Mouse (Mus musculus): ENCODE measurements around the gene Dhx38.

Dhx38 gene

GRCm38 (mm10) chr8:109565498-109566333 lies at the start of gene Dhx38, which contains the start of gene Txnl4b:
Gene Dhx38 (minus strand): TSS chr8:109565861.
Gene Txnl4b (plus strand): TSS chr8:109565892.
- peak; percentile 96 for DNase-seq

DNA sequence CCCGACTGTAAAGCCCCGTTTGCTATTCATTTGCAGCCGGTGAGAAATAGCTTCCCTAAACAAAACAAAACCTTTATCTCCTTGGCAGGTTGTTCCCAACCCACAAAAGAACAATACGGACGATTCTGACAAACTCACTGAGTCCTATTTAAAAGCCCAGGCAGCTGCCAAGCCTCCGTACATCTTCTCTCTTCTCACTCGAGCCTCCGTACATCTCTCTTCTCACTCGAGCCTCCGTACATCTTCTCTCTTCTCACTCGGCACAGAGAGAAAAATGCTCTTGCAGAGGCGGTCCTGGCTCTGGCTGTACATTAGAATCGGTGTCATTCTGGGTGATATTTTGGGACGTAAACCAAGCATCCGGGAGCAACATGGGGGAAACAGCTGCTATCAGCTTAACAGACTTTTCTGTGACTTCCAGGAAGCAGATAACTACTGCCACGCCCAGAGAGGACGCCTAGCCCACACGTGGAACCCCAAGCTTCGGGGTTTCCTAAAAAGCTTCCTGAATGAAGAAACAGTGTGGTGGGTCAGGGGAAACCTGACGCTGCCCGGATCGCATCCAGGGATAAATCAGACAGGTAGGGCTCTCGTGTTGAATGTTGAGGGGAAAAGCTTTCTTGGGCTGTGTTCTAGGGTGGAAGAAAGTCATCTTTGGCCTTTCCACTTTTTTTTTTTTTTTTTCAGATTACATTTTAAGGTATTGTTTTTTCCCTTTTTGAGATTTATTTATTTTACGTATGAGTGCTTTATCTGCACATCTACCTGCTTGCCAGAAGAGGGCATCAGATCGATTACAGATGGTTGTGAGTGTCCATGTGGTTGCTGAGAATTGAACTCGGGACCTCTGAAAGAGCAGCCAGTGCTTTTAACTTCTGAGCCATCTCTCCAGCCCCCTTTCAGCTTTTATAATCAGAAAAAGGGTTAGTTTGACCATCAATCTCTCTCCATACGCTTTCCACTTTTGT lies 48.9 kb upstream of the Dhx38 start, which contains the start of gene Pkd1l3:
Gene Pkd1l3, plus strand, starts transcription at position 275 of the 968 bp plus-strand sequence.
- peak; percentile 63 for DNase-seq

DNA sequence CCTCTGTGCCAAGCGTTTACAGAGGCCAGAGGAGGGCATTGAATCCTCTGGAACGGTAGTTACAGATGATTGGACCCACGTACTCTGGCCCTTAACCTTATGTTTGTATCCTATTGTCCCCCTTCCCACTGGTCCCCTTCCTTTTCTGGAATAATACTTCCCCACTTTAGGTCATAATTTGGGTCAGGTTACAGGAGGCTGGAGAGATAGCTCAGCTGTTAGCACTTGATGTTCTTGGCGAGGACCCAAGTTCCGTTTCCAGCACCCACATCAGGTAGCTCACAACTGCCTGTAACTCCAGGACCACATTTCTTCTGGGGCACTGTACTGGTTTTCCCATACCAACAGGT lies 43.5 kb upstream of the Dhx38 start:
- no peak for DNase-seq

DNA sequence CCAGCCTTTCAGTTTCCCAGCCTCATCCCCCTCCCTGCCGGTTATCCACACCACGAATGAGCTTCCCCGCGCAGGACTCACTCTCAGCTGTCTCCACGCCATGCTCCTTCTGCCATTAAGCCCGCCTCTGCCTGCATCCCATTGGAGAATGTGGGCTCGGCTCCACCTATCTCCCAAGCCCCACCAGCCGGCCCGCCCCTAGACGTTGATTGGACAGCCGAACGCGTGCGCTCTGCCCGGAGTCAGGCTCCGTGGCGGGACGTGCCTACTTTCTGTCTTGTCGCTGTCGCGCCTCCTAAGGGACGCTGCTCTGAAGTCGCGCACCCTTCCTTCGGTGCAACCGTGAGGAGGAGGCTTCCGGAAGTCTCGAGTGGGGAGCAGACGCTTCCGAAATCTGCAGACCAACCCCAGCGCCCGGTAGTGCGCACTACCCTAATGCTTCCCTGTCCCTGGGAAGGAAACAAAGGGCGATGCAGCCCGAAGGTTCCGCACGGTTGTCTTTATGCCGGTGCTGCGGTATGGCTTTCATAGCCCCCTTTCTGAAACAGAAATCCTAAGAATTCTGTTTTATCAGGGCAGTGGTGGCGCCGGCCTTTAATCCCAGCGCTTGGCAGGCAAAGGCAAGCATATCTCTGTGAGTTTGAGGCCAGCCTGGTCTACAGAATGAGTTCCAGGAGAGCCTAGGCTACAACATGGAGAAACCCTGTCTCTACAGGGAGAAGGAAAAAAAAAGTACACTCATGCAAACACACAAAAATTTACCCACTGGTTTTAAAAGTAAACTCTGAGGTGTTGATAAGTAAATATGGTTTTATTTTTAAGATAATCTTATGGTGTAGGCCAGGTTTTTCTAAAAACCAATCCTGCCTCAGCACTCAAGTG lies 42.9 kb upstream of the Dhx38 start, which contains the start of gene Dhodh:
Gene Dhodh, minus strand, starts transcription at position 403 of the 882 bp plus-strand sequence.
- peak; percentile 97 for DNase-seq

GRCm38 (mm10) chr8:109607650-109608049 lies 42.0 kb upstream of the Dhx38 start:
- no peak for DNase-seq

- DNase-seq, result no peak
Observed at GRCm38 (mm10) chr8:109606725-109607124, 41.1 kb upstream of the Dhx38 start.

- DNase-seq, result peak; percentile 70
Observed at GRCm38 (mm10) chr8:109595854-109596253, 30.2 kb upstream of the Dhx38 start.

GRCm38 (mm10) chr8:109593117-109593788 lies 27.6 kb upstream of the Dhx38 start:
- no peak for DNase-seq

- DNase-seq, result no peak
Observed at GRCm38 (mm10) chr8:109592164-109592563, 26.5 kb upstream of the Dhx38 start.

- no peak for DNase-seq
Observed at GRCm38 (mm10) chr8:109591367-109591766, 25.7 kb upstream of the Dhx38 start.

DNA sequence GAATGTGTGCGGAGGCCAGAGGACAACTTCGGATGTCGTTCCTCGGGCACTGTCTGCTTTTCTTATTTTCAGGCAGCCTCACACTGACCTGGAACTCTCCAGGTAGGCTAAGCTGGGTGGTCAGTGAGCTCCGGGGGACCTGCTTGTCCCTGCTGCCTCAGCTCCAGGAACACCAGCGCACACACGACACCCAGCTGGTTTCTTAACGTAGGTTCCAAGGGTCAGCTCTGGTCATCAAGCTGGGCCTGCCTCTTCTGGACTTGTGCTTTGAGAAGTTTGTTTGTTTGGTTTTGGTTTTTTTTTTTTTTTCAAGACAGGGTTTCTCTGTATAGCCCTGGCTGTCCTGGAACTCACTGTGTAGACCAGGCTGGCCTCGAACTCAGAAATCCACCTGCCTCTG lies 25.2 kb upstream of the Dhx38 start:
- DNase-seq, result no peak

- peak; percentile 34 for DNase-seq
Observed at GRCm38 (mm10) chr8:109586972-109587504, 21.4 kb upstream of the Dhx38 start.

DNA sequence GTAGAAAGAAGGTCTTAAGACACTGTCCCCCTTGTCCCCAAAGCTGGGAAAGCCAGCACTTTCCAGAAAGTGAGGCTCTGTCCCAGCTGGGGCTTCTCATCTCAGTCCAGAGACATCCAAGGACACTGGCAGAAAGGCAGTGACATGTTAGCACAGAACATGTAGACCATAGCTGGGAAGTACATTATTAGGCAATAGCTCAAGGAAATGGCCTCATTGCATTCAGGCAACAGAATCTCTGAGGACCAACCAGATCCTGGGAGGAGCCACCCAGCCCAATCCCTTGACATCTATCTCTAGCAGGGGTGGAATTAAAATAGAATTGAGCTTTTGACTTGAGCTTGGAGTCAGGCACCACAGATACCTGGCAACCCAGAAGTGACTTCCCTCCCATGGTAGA lies 20.0 kb upstream of the Dhx38 start:
- DNase-seq, result no peak

DNA sequence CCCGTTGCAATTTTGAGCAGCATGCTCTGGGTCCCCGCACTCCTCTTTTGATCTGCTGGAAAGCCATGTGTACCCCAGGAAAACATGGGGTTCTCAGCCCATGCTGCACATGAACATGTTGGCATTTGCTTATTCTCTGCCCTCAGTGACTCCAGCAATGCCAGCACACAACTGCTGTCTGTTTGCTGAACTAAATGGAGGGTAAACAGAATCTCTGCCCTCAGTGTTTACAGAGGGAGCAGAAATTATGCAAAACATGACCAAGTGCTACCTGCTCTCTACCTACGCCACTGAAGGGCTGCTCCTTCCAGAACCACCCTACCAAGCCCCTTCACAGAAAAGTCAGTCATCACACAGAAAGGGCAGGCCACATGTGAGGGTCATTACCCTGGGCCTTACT lies 19.2 kb upstream of the Dhx38 start:
- DNase-seq, result no peak

- DNase-seq, result no peak
Observed at GRCm38 (mm10) chr8:109584293-109584692, 18.6 kb upstream of the Dhx38 start.

DNA sequence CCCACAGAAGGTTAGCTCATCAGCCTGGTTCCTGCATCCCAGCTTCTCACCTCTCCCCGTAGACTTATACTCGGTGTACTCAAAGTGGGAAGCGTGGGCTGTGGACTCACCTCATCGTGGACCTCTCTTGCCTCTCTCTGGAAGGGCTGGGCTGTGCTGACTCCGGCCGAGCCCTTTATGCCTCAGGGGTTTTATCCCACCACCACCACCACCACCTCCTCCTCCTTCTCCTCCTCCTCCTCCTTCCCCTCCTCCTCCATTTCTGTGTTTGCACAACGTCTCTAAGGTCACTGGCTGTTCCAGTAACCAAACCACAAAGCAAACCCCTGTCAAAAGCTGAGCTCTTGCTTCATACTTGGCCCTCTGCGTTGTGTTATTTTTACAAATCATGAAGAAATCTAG lies 13.2 kb upstream of the Dhx38 start, which contains the start of gene Hp:
Gene Hp, minus strand, starts transcription at position 273 of the 402 bp plus-strand sequence.
- DNase-seq, result no peak

DNA sequence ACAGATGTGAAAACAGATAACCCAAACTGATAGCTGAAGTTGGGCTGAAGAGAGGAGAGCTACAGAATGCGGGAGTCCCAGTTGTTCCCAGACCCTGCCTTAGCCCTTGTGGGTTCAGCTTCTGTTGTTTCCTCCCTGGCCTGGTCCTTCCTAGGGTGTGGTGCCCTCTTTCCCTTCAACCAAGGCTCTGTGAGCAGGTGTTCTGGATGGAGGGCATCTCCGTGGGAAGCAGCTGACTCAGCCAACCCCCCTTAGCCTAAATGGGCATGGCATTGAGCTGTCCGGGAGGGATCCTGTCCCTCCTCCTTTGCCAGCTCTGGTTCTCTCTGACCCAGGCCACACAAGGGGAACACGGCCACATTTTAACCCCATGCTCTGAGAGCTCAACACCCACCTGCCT lies 10.7 kb upstream of the Dhx38 start:
- DNase-seq, result no peak

GRCm38 (mm10) chr8:109571139-109571538 lies 5.5 kb upstream of the Dhx38 start:
- no peak for DNase-seq

GRCm38 (mm10) chr8:109564766-109565165 lies 895 bp downstream of the Dhx38 start:
- no peak for DNase-seq

DNA sequence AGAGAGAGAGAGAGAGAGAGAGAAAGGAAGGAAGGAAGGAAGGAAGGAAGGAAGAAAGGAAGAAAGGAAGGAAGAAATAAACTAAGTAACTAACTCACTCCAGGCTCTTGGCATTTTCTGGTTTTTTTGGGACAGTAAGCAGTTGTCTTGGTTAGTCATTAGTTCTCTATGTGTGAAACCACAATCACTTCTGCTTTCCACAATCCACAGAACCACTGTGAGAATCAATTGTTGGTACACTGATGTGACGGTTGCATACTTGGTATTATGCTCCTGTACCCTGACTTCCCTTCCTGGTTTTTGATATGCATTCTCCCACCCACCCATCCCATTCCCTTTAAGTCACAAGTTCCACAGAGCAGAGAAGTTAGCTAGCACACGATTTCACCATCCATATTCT lies 1.8 kb downstream of the Dhx38 start:
- no peak for DNase-seq

DNA sequence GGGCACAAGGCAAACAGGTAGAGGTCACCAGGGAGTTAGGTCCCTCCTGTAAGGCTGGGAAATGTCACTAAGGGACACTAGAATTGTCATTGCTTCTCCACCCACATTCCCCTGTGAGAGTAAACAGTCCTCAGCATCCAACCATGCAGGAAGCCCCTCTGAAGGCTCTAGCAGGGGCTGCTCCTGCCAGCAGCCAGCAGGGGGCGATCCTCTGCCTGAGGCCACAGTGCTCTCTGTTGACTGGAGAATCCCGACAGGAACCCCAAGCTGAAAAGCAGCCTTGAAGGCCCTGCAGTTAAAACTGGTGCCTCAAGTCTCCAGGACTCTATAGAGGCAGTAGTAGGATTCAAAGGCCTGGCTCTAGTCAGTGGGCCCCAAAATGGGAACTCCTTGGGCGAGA lies 14.0 kb downstream of the Dhx38 start:
- DNase-seq, result peak; percentile 34

All from liver (tissue).